Mouse (Mus musculus) cortical plate, adult 2 months (tissue): ENCODE data around the gene 1700061G19Rik. TPM values are rescaled to one million over a fixed set of nuclear protein-coding genes. Genes with fewer than 3 reads are reported as not detected.

Experiments used
- H3K27ac ChIP-seq: fragments of 200-500 bp; 2 replicates; pipeline ENCODE4 v1.5.1; 2012; ENCODE audit warnings: low read length, control low read depth, inconsistent platforms; ENCODE audit not compliant: insufficient read depth
- H3K4me1 ChIP-seq: fragments of 200-500 bp; 2 replicates; pipeline ENCODE4 v1.6.1; 2011; ENCODE audit warnings: low read length; ENCODE audit not compliant: control insufficient read depth, insufficient read depth
- H3K4me3 ChIP-seq: fragments of 200-500 bp; 2 replicates; pipeline ENCODE4 v1.5.1; 2011; ENCODE audit warnings: mild to moderate bottlenecking, low read length, control low read depth; ENCODE audit not compliant: insufficient read depth
- CTCF ChIP-seq: fragments of 200-500 bp; IDR thresholded peaks from 2 replicates; pipeline ENCODE4 v1.5.1; 2011; ENCODE audit warnings: mild to moderate bottlenecking, control low read depth, low read length; ENCODE audit not compliant: insufficient read depth; ENCODE audit errors: extremely low read depth
- POLR2A ChIP-seq: fragments of 200-500 bp; IDR thresholded peaks from 2 replicates; pipeline ENCODE4 v1.6.1; 2011; ENCODE audit warnings: mild to moderate bottlenecking, low read length, control low read depth; ENCODE audit not compliant: insufficient read depth; ENCODE audit errors: extremely low read depth
- polyA plus RNA-seq: library from polyadenylated mRNA; depleted of rRNA; stranded (reverse); fragments of >200 nt; gene quantifications from 2 replicates; pipeline ENCODE4 v1.2.3, GENCODE M21; 2012

Gene 1700061G19Rik
- polyA plus RNA-seq, 1 experiment, result 0.06 TPM

DNA sequence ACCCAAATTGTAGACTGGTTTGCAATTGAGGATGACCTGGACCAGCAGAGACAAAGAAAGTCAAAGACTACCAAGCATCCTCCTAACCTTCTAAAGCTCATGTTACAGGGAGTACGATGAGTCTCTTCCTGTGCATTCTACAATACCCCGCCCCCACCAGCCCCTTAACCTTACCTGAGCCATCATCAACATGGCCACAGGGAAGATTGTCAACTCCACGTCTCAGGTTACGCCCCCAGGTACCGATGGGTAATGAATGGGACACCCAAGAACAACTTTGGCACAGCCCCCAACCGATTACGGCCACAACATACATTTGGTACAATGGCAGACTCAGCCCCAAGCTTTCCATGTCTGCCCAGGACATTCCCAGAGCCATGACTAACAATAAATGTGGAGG, 34.8 kb upstream of the 1700061G19Rik start:
- no peaks in the 10 kb centered on the region for H3K4me1 ChIP-seq

DNA sequence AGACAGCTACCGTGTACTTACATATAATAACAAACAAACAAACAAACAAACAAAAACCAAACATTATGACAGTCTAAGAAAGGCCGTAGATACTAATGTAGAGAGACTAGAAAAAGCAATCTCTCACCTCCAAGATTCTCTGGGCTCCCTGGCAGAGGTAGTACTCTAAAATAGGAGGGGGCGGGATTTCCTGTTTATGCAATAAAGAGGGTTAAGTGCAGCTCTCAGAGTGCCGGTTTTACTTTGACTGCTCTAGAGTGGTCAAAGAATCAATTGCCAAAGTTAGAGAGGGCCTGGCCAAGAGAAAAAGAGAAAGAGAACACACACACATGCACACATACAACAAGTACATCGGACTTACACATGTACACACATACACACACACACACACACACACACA, 33.1 kb upstream of the 1700061G19Rik start:
- H3K27ac ChIP-seq, result no peak overlapping the region
- H3K4me3 ChIP-seq, result no peak overlapping the region
- no peak for TF ChIP-seq POLR2A
- no peak for TF ChIP-seq CTCF
- no peaks in the 10 kb centered on the region for H3K4me1 ChIP-seq

More for the DNA sequence above, 34.8 kb upstream of the 1700061G19Rik start:
- Histone ChIP-seq H3K27ac (no peak overlapping the region), H3K4me3 (no peak overlapping the region)
- TF ChIP-seq CTCF, result no peak
- no peak for TF ChIP-seq POLR2A

DNA sequence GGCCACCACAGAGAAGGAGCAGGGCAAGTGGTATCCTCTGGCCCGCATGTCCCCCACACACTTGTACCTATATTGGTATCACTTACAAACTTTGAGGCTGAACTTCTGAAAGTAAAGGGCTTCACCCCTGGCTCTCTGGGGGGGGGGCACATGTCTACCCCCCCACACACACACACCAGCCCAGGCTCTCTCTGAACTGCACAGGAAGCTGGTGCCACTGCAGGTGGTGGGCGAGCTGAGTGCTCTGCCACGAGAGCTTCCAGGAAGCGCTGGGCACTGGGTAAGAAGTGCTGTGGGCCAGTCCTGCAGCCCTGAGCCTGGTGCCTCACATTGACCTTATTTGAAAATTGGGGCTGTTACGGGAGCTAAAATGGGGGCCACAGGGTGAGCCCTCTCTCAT, 31.6 kb upstream of the 1700061G19Rik start:
- TF ChIP-seq POLR2A (no peak), CTCF (no peak)
- no peak overlapping the region for H3K4me3 ChIP-seq
- H3K4me1 ChIP-seq, result no peaks in the 10 kb centered on the region
- no peak overlapping the region for H3K27ac ChIP-seq

DNA sequence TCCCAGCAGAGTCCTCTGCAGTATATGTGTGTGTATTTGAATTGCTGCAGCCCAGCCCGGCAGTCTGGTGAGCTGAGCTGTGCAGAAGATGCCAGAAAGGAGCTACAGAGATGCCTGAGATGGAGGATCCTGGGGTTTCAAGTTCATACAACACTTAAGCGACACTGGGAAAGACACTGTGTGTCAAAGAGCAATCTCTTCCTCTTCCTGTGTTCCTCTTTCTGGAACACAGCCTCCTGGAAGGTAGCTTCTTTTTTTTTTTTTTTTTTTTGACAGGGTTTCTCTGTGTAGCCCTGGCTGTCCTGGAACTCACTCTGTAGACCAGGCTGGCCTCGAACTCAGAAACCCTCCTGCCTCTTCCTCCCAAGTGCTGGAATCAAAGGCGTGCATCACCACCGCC, 26.5 kb upstream of the 1700061G19Rik start:
- TF ChIP-seq POLR2A, result no peak
- no peak for TF ChIP-seq CTCF
- Histone ChIP-seq H3K27ac (no peak overlapping the region), H3K4me1 (no peaks in the 10 kb centered on the region), H3K4me3 (no peak overlapping the region)

DNA sequence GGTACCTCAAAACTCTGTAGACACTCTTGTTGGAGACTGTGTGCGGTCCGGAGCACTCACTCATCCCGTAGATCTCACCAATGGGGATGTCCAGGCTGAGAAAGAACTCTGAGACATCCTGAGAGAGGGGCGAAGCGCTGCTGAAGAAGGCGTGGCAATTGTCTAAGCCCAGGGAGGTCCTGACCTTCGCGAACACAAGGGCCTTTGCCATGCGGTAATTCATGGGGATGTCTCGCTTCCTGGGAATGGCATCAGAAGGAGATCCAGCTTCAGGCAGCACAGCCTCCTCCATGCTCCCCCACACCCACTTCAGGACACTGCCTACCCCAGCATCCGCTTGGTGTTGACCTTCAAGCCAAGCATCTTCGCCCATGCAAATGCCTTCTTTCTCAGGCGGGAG, 25.6 kb upstream of the 1700061G19Rik start:
- TF ChIP-seq CTCF (no peak), POLR2A (no peak)
- H3K4me3 ChIP-seq, result no peak overlapping the region
- no peaks in the 10 kb centered on the region for H3K4me1 ChIP-seq
- H3K27ac ChIP-seq, result no peak overlapping the region

DNA sequence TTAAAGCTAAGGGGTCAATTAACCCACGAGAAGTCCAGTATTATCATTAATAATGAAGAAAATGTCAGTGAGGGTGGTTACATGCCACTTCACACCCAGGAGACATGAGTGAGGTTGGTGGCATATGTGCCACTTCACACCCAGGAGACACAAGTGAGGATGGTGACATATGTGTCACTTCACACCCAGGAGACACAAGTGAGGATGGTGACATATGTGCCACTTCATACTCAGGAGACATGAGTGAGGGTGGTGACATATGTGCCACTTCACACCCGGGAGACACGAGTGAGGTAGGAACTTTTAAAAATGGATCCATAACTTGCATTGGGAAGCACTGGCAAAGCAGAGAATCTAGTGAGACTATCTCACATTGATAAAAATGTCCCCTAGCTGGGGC, 24.1 kb upstream of the 1700061G19Rik start:
- no peaks in the 10 kb centered on the region for H3K4me1 ChIP-seq
- H3K27ac ChIP-seq, result no peak overlapping the region
- TF ChIP-seq POLR2A (no peak), CTCF (no peak)
- no peak overlapping the region for H3K4me3 ChIP-seq

DNA sequence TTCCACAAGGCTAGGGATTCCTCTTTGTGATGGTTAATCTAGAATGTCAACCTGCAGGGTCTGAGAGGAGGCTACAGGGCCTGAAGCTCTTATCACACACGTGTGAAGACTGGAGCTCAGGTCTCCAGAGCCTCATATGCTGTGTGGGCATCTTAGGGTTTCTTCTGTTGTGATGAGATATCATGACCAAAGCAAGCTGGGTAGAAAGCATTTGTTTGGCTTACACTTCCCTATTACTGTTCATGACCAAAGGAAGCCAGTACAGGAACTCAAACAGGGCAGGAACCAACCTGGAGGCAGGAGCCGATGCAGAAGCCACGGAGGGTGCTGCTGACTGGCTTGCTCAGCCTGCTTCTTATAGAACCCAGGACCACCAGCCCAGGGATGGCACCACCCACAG, 19.9 kb upstream of the 1700061G19Rik start:
- Histone ChIP-seq H3K4me1 (no peaks in the 10 kb centered on the region), H3K27ac (no peak overlapping the region), H3K4me3 (no peak overlapping the region)
- TF ChIP-seq CTCF, result no peak
- no peak for TF ChIP-seq POLR2A

DNA sequence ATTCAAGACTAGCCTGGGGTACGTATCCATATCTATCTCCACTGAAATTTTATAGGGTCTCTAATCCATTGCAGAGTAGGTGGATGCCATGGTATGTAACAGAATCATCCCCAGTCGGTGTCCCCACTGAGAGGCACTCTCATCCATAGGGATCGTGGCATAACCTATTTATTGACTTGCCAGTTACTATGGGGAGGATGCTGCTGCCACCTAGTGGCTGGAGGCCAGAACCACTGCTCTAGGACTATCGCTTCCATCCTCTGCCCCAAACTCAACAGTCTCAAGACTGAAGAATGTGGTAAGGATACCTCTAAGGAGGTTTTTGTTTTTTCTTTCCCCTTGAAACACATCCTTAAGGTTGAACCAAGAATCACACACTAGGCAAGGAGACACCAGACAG, 17.1 kb upstream of the 1700061G19Rik start:
- TF ChIP-seq CTCF, result peak; percentile 77
- TF ChIP-seq POLR2A, result no peak
- H3K4me1 ChIP-seq, result no peaks in the 10 kb centered on the region

DNA sequence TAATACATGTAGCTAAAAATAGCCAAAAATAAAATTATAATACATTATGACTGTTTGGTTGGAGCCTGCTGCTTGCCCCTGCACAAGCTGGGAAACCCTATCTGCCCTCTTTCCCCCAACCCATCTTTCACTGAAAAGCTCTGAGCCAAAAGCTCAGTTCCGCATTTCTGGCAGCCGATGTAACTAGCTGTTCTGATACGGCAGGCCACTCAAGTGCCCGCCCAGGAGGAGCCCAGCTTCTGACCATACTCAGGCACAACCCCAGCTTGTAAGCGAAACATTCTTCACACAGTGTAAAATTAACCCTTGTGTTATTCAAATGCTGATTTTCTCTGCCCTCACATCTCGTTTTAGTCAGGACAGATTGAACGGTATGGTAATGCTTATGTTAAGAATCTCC, 16.4 kb upstream of the 1700061G19Rik start:
- no peak for TF ChIP-seq POLR2A
- TF ChIP-seq CTCF, result no peak
- Histone ChIP-seq H3K4me1 (no peaks in the 10 kb centered on the region), H3K4me3 (no peak overlapping the region), H3K27ac (no peak overlapping the region)

More for the DNA sequence above, 17.1 kb upstream of the 1700061G19Rik start:
- no peak overlapping the region for H3K27ac ChIP-seq
- H3K4me3 ChIP-seq, result no peak overlapping the region

DNA sequence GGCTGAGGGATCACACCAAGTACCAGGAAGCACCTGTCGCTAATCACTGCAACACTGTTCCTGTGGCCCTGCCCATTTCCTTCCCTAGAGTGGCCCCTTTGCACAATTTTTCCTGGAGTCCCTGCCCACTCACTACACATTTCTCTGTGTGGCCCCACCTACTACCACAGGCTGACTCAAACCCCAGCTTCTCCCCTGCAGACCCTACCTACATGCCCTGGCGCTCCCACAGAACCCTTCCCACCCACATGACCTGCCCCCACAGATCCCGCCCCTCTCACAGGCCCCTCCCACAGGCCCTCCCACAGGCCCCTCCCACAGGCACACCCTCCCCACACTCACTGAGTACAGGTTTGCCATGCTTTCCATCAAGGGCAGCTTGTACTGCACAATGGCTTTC, 14.1 kb upstream of the 1700061G19Rik start:
- Histone ChIP-seq H3K4me1 (no peaks in the 10 kb centered on the region), H3K4me3 (no peak overlapping the region), H3K27ac (no peak overlapping the region)

More for the DNA sequence above, 14.1 kb upstream of the 1700061G19Rik start:
- no peak for TF ChIP-seq POLR2A
- no peak for TF ChIP-seq CTCF
